Mouse (Mus musculus) limb, embryonic 14.5 days (tissue): ENCODE measurements around the gene March5. TPM values are rescaled to one million over a fixed set of nuclear protein-coding genes. Genes with fewer than 3 reads are reported as not detected.
"Not testable (repeated sequence)": the region's sequence is repeated elsewhere in the genome, so short reads cannot be mapped to it uniquely, and the experiment has no call there.

Experiments
- ATAC-seq: fragments of 200-750 bp; cut with Nextera tagmentation; 2 replicates; pipeline ENCODE4 v1.8.0; 2017; ENCODE audit warnings: low read depth, moderate number of reproducible peaks, moderate TSS enrichment; ENCODE audit not compliant: low FRiP score
- DNase-seq: peaks from one replicate; pipeline ENCODE4 v3.0.0-alpha.2; 2015; ENCODE audit warnings: low spot score
- H3K27ac ChIP-seq: fragments of 300-500 bp; sonication (generic); replicated peaks from 2 replicates; pipeline ENCODE4 v1.5.1; 2014; ENCODE audit warnings: low read depth, mild to moderate bottlenecking, low read length, moderate library complexity, mixed read lengths
- H3K27me3 ChIP-seq: fragments of 300-500 bp; sonication (generic); 2 replicates; pipeline ENCODE4 v1.6.1; 2014; ENCODE audit warnings: low read length, mixed read lengths; ENCODE audit not compliant: control insufficient read depth, insufficient read depth
- H3K36me3 ChIP-seq: fragments of 300-500 bp; sonication (generic); 2 replicates; pipeline ENCODE4 v1.6.1; 2014; ENCODE audit warnings: mild to moderate bottlenecking, low read length, moderate library complexity, mixed read lengths; ENCODE audit not compliant: control insufficient read depth, insufficient read depth
- H3K4me1 ChIP-seq: fragments of 300-500 bp; sonication (generic); 2 replicates; pipeline ENCODE4 v1.6.1; 2014; ENCODE audit warnings: antibody characterized with exemption, low read length, mixed read lengths; ENCODE audit not compliant: control insufficient read depth, insufficient read depth
- H3K4me2 ChIP-seq: fragments of 300-500 bp; sonication (generic); replicated peaks from 2 replicates; pipeline ENCODE4 v1.6.1; 2014; ENCODE audit warnings: low read depth, mild to moderate bottlenecking, low read length, moderate library complexity; ENCODE audit not compliant: severe bottlenecking
- H3K4me3 ChIP-seq: fragments of 300-500 bp; sonication (generic); replicated peaks from 2 replicates; pipeline ENCODE4 v1.5.1; 2014; ENCODE audit warnings: low read length
- H3K9ac ChIP-seq: fragments of 300-500 bp; sonication (generic); 2 replicates; pipeline ENCODE4 v1.6.1; 2014; ENCODE audit warnings: mild to moderate bottlenecking, low read depth, low read length, moderate library complexity; ENCODE audit not compliant: severe bottlenecking
- H3K9me3 ChIP-seq: fragments of 300-500 bp; sonication (generic); 2 replicates; pipeline ENCODE4 v1.6.1; 2016; ENCODE audit warnings: low read length; ENCODE audit not compliant: control insufficient read depth
- POLR2A ChIP-seq: fragments of 200-500 bp; IDR thresholded peaks from 2 replicates; pipeline ENCODE4 v1.8.0; 2012; ENCODE audit warnings: inconsistent platforms, mild to moderate bottlenecking, moderate library complexity, borderline replicate concordance; ENCODE audit not compliant: insufficient read depth, insufficient read length; ENCODE audit errors: extremely low read depth
- WGBS: fragments of 180-500 bp; shearing (Covaris S2); extraction: QIAGEN DNeasy Blood & Tissue Kit; methylation state at CpG from one replicate; pipeline ENCODE4 v1.1.7; 2014; 5-methylcytosine and 5-hydroxymethylcytosine counted together
- polyA plus RNA-seq, 2 experiments: library from polyadenylated mRNA; depleted of rRNA in 1 of 2; stranded (reverse) in 1 of 2; unstranded in 1 of 2; fragments of >200 nt; fragmentation: Nextera tagmentation in 1 of 2; extraction: Ambion mirVana in 1 of 2; gene quantifications; 2 replicates each; pipeline versions ENCODE4 v1.2.1 to v1.2.3; 2012 to 2014

The March5 gene
- polyA plus RNA-seq, 2 experiments: 67.0 to 106 TPM

DNA sequence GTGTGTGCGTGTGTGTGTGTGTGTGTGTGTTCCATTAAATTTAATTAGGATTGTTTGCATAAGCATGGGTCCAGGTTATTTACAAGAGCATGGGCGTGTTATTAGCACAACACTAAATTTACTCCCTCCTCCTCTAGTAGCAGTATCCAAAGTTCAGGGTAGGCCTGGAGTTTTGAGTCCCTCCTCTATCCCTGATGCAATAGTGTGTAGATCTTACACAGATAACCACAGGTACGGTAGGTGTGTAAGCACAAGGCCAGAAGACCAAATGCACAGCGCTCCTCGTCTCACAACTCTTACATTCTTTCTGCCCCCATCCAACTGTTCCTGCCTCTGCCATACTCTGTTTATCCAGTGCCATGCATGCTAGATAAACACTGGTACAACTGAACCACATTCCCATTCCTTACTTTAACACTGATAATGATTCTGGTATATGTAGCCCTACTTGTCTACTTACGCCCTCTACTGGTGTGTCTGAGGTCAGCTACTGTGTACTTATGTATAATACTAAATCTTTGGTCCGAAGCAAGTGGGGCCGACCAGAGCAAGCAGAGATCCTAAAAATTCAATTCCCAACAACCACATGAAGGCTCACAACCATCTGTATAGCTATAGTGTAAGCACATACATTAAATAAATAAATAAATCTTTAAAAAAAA lies 2.3 kb downstream of the March5 start:
- Histone ChIP-seq H3K27ac (no peak overlapping the region), H3K36me3 (peaks cover 34% of the 10 kb centered on the region), H3K9me3 (no peaks in the 10 kb centered on the region), H3K4me2 (peak overlapping the region; percentile 76; the same call in 1 of the 2 replicates), H3K4me3 (0 out of 2 replicates have a peak overlapping the region, but pooled peaks have one; percentile 98), H3K9ac (no peak overlapping the region), H3K27me3 (no peaks in the 10 kb centered on the region), H3K4me1 (peaks cover 13% of the 10 kb centered on the region)
- TF ChIP-seq POLR2A: no peak
- WGBS: 85% methylated on average over 8 of the region's 8 CpGs
- ATAC-seq (no peak), DNase-seq (no peak)

- H3K27me3 ChIP-seq: no peaks in the 10 kb centered on the region
- peaks cover 13% of the 10 kb centered on the region for H3K4me1 ChIP-seq
- no peak overlapping the region for H3K9ac ChIP-seq
- TF ChIP-seq POLR2A: no peak
- H3K4me2 ChIP-seq: no peak overlapping the region
- WGBS: 94% methylated on average over 4 of the region's 4 CpGs
- H3K27ac ChIP-seq: no peak overlapping the region
- no peaks in the 10 kb centered on the region for H3K9me3 ChIP-seq
- no peak for ATAC-seq
- H3K4me3 ChIP-seq: no peak overlapping the region
- DNase-seq: no peak
- H3K36me3 ChIP-seq: peaks cover 38% of the 10 kb centered on the region
These were observed 3.1 kb downstream of the March5 start for GRCm38 (mm10) chr19:37210457-37210856.

DNA sequence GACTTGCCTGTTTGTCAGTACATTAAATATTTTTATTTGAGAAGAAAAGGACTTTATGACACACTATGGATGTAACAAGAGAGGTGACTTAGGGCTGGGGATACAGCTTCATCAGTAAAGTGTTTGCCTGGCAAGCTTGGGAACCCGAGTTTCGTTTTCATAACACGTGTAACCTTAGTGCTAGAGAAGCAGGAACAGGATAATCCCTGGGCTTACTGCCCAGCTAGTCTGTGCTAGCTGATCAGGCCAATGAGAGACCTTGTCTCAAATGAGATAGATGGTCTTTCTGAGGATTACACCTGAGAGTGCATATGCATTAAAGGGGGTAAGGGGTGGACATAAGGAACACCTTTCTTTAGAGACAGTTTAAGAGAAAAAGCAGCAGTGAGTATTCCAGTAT lies 4.1 kb downstream of the March5 start:
- DNase-seq (no peak), ATAC-seq (no peak)
- Histone ChIP-seq H3K27me3 (no peaks in the 10 kb centered on the region), H3K27ac (no peak overlapping the region), H3K4me1 (peaks cover 13% of the 10 kb centered on the region), H3K9me3 (no peaks in the 10 kb centered on the region), H3K9ac (no peak overlapping the region), H3K4me2 (no peak overlapping the region), H3K4me3 (no peak overlapping the region), H3K36me3 (peaks cover 43% of the 10 kb centered on the region)
- 84% methylated on average over 3 of the region's 3 CpGs for WGBS
- TF ChIP-seq POLR2A: no peak

DNA sequence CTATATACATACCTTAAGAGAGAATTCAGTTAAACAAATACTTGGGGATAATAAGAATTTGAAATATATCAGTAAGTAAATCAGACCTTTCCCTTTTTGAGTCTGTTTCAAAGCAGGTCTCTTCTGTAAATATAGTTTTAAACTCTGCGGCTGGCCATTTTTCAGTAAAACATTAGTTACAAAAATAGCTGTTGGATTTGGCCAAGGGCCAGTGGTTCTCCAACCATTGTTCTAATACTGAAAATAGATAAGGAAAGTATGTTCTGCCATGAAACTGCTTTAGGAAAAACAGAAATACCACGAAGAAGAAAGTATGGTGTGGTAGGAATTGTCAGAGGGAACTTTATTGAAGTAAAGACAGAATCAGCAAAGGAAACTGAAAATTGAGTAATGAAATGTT lies 7.4 kb downstream of the March5 start:
- TF ChIP-seq POLR2A: no peak
- no peak for ATAC-seq
- no peak for DNase-seq
- Histone ChIP-seq H3K27ac (no peak overlapping the region), H3K9ac (no peak overlapping the region), H3K4me2 (no peak overlapping the region), H3K9me3 (no peaks in the 10 kb centered on the region), H3K4me3 (no peak overlapping the region), H3K27me3 (no peaks in the 10 kb centered on the region), H3K36me3 (peaks cover 72% of the 10 kb centered on the region), H3K4me1 (peaks cover under 1% of the 10 kb centered on the region; the same call in 1 of the 2 replicates)
- 86% methylated on average over 2 of the region's 2 CpGs for WGBS

DNA sequence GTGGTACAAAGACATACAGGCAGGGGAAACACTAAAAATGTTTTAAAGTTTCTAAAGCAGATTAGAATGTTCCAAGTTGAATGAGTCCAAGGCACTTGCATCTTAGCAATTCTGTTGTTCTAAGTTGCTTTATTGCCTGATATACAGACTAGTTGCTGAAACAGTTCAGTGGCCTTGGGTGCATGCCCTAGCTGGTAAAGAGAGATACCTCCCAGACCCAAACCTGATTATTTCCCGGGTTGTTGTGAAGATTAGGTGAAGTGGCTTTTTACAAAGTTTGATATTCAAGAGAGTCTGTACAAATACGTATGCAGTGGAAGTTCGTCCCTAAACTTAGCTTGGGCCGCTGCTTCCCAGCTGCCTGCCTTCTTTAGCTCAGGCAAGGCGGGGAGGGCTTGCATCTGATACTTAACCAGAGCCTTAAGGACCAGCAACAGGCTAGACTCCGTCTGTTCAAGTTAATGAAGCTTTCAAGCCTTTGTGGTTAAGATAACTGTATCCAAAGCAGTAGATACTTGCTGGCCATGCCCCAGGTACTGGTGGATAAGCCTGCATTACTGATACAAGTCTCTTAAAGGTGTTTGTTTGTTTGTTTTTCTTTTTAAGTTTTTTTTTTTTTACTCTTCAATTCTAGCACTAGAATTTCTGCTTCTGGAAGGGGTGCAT lies 18.0 kb downstream of the March5 start:
- Histone ChIP-seq H3K27ac (no peak overlapping the region), H3K36me3 (peaks cover 22% of the 10 kb centered on the region), H3K4me1 (no peaks in the 10 kb centered on the region), H3K9ac (no peak overlapping the region), H3K4me3 (no peak overlapping the region), H3K4me2 (no peak overlapping the region), H3K9me3 (no peaks in the 10 kb centered on the region), H3K27me3 (no peaks in the 10 kb centered on the region)
- DNase-seq (no peak), ATAC-seq (no peak)
- 84% methylated on average over 6 of the region's 6 CpGs for WGBS
- TF ChIP-seq POLR2A: no peak

GRCm38 (mm10) chr19:37232598-37232997 lies 25.3 kb downstream of the March5 start:
- not testable (repeated sequence) for DNase-seq, H3K9ac ChIP-seq, H3K36me3 ChIP-seq, H3K4me1 ChIP-seq, H3K27ac ChIP-seq, H3K9me3 ChIP-seq, H3K4me3 ChIP-seq, ATAC-seq, H3K4me2 ChIP-seq
- 65% methylated on average over 9 of the region's 9 CpGs for WGBS
- H3K27me3 ChIP-seq: peaks cover 17% of the 10 kb centered on the region
